Mouse (Mus musculus) ES-Bruce4 (cell line): ENCODE measurements around the gene Slc37a3. TPM values are rescaled to one million over a fixed set of nuclear protein-coding genes. Genes with fewer than 3 reads are reported as not detected.
"Not testable (repeated sequence)": the region's sequence is repeated elsewhere in the genome, so short reads cannot be mapped to it uniquely, and the experiment has no call there.

Experiments used
- H3K27ac ChIP-seq: 2 replicates; pipeline ENCODE4 v1.5.1; 2012; ENCODE audit warnings: low read length, inconsistent platforms; ENCODE audit not compliant: insufficient read depth
- H3K27me3 ChIP-seq: 2 replicates; pipeline ENCODE4 v1.6.1; 2012; ENCODE audit warnings: mild to moderate bottlenecking, low read length, inconsistent platforms; ENCODE audit not compliant: control insufficient read depth, poor library complexity, insufficient read depth, severe bottlenecking
- H3K36me3 ChIP-seq: 2 replicates; pipeline ENCODE4 v1.6.1; 2012; ENCODE audit warnings: inconsistent platforms, mild to moderate bottlenecking, low read length, moderate library complexity; ENCODE audit not compliant: control insufficient read depth, poor library complexity, insufficient read depth, severe bottlenecking
- H3K4me1 ChIP-seq: one replicate; pipeline ENCODE4 v1.8.1; 2011; ENCODE audit warnings: low read length; ENCODE audit not compliant: control insufficient read depth, insufficient read depth
- H3K4me3 ChIP-seq: 2 replicates; pipeline ENCODE4 v1.5.1; 2011; ENCODE audit warnings: low read depth, mild to moderate bottlenecking, low read length
- H3K9ac ChIP-seq: 2 replicates; pipeline ENCODE4 v1.6.1; 2012; ENCODE audit warnings: low read depth, mild to moderate bottlenecking, inconsistent platforms; ENCODE audit not compliant: poor library complexity, severe bottlenecking
- H3K9me3 ChIP-seq: replicated peaks from 2 replicates; pipeline ENCODE4 v1.6.1; 2012; ENCODE audit warnings: mild to moderate bottlenecking, low read length, inconsistent platforms; ENCODE audit not compliant: control insufficient read depth, poor library complexity, insufficient read depth, severe bottlenecking
- CTCF ChIP-seq: IDR thresholded peaks from one replicate; pipeline ENCODE4 v1.8.1; 2011; ENCODE audit warnings: low read depth, low read length
- EP300 ChIP-seq: IDR thresholded peaks from 2 replicates; pipeline ENCODE4 v1.6.1; 2011; ENCODE audit warnings: low read depth, low read length; ENCODE audit not compliant: insufficient read depth
- POLR2A ChIP-seq: IDR thresholded peaks from one replicate; pipeline ENCODE4 v1.8.1; 2011; ENCODE audit warnings: low read length; ENCODE audit not compliant: insufficient read depth
- polyA plus RNA-seq: library from polyadenylated mRNA; stranded (reverse); fragments of >200 nt; gene quantifications from 2 replicates; pipeline ENCODE4 v1.2.4, GENCODE M21; 2011; ENCODE audit warnings: low read depth; ENCODE audit not compliant: missing spikeins, insufficient read depth, insufficient read length

Gene Slc37a3
- polyA plus RNA-seq, 1 experiment, result 49.6 TPM

DNA sequence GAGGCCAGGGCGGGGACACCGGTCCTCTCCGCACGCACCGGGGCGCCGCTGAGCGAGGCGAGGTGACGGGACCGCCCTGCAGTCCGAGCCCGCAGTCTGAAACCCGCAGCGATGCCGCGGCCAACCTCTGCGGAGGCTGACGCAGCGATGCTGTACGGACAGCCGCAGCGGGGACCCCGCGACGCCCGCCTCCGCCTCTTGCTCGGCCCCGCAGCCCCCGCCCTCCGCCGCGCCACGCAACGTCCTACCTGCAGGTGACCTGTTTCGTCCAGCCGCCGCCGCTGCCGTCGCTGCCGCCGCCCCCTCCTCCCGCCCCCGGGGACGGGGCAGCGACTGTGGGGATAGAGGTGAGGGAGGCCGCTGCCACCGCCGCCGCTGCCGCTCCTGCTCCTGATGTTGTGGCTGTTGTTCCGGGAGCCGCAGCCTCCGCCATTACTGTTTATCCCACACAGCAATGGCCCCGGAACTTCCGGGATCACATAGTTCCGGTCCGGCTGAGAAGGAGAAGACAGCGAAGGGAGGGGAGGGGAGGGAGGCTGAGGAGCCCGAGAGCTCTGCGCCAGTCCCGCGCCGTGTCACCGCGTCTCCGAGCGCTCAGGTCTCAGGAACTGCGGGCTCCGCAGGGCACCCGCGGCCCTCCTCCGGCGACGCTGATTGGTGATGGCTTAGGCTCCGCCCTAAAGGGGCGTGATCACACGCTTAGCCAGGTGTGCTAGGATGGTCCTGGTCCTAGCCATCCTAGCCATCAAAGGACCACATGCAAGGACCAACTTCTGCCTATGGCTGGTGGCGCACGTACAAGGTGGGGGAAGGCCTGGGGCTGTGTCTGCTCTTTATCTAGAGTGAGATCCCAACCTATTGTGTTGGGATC is 42.6 kb upstream of the Slc37a3 start, which contains the start of gene Mkrn1:
Gene Mkrn1 (minus strand): TSS at position 612 of the 871 bp plus-strand sequence.
- H3K9ac ChIP-seq, result peak within 1 kb of the TSS; percentile 96
- no peaks in the 10 kb centered on the region for H3K27me3 ChIP-seq
- peaks cover 16% of the 10 kb centered on the region for H3K36me3 ChIP-seq
- peak within 1 kb of the TSS; percentile 85 for H3K4me3 ChIP-seq
- H3K27ac ChIP-seq, result peak within 1 kb of the TSS; percentile 99
- H3K9me3 ChIP-seq, result no peaks in the 10 kb centered on the region
- TF ChIP-seq CTCF (no peak), POLR2A (peak; percentile 87), EP300 (peak; percentile 99)
- peaks cover 7% of the 10 kb centered on the region for H3K4me1 ChIP-seq

DNA sequence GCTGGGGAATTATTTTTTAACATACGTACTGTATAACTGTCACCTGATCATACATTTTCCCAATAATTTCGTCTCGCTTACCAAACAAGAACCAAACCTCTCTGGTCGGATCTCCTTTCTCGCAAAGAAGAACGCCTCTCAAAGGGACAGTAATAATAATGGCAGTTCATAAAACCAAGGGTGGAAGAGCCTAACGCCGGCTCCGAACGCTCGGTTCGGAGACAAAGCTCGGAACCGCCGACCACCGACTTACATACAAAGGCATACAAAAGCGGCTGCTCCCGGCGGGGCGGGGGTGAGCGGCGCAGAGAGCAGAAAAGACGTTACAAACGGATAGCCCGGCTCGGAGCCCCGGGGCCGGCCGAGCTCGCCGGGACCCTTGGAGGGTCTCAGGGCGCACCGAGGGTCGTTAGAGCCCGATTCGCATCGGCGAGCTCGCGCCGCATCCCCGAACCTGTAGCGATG is 41.9 kb upstream of the Slc37a3 start:
- peaks cover 7% of the 10 kb centered on the region for H3K4me1 ChIP-seq
- H3K4me3 ChIP-seq, result peak overlapping the region; percentile 85
- no peak for TF ChIP-seq CTCF
- no peaks in the 10 kb centered on the region for H3K9me3 ChIP-seq
- peak overlapping the region; percentile 92 for H3K27ac ChIP-seq
- H3K36me3 ChIP-seq, result peaks cover 20% of the 10 kb centered on the region
- H3K9ac ChIP-seq, result peak overlapping the region; percentile 96
- H3K27me3 ChIP-seq, result no peaks in the 10 kb centered on the region

GRCm38 (mm10) chr6:39416654-39417053 is 39.2 kb upstream of the Slc37a3 start:
- H3K9me3 ChIP-seq, H3K27me3 ChIP-seq, H3K4me1 ChIP-seq: not testable (repeated sequence)
- Histone ChIP-seq H3K36me3 (peaks cover 31% of the 10 kb centered on the region), H3K4me3 (peak overlapping the region; percentile 83), H3K9ac (peak overlapping the region; percentile 96), H3K27ac (peak overlapping the region; percentile 99)
- 0 out of 2 replicates have a peak, but pooled peaks have one; percentile 63 for TF ChIP-seq EP300

- H3K27ac ChIP-seq, result peak overlapping the region; percentile 99
- H3K4me1 ChIP-seq, result no peaks in the 10 kb centered on the region
- H3K9me3 ChIP-seq, result no peaks in the 10 kb centered on the region
- peaks cover 36% of the 10 kb centered on the region for H3K36me3 ChIP-seq
- H3K9ac ChIP-seq, result peak overlapping the region; percentile 96
- TF ChIP-seq EP300 (no peak), CTCF (peak; percentile 75), POLR2A (no peak)
- H3K4me3 ChIP-seq, result peak overlapping the region; percentile 58
- no peaks in the 10 kb centered on the region for H3K27me3 ChIP-seq
Measured at GRCm38 (mm10) chr6:39415762-39416161, 38.3 kb upstream of the Slc37a3 start.

DNA sequence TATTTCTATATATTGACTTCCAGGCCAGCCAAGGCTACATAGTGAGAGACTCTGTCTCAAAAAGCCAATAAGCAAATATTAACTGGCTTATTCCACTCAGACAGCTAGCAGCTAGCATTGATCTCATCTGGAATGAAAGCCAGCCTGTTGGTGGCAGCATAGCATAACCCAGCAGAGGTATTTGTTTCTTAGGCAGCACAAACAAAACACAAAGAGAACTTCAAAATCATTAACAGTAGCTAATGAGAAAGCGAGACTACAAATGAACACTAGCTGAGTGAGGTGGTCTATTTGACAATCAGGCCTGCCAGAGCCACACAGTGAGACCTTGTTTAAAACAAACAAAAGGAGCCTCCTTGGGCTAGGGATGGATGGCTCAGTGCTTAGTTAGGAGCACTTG is 36.6 kb upstream of the Slc37a3 start:
- Histone ChIP-seq H3K36me3 (peaks cover 50% of the 10 kb centered on the region), H3K4me1 (no peaks in the 10 kb centered on the region), H3K9me3 (no peaks in the 10 kb centered on the region), H3K9ac (peak overlapping the region; percentile 77), H3K27me3 (no peaks in the 10 kb centered on the region), H3K4me3 (peak overlapping the region; percentile 24), H3K27ac (peak overlapping the region; percentile 49)
- no peak for TF ChIP-seq EP300
- no peak for TF ChIP-seq CTCF
- TF ChIP-seq POLR2A, result no peak

DNA sequence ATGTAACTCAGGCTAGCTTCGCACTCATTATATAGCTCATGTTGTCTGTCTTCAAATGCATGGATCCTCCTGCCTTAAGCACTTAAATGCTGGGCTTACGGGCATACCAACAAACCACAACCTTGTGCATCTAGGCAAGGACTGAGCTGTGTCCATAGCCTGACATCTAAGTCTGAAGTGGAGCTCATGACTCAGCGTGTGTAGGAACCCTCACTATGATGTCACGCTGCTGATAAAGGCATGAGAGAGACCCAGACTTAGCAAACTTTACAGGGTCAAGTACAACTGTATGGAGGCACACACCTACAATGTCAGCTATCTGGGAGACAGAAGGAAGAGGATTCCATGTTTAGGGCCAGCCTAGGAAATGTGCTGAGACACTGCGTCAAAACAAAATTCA is 29.0 kb upstream of the Slc37a3 start:
- TF ChIP-seq EP300, result no peak
- TF ChIP-seq CTCF, result no peak
- TF ChIP-seq POLR2A, result no peak

More for the DNA sequence above, 29.0 kb upstream of the Slc37a3 start:
- H3K4me1 ChIP-seq, result no peaks in the 10 kb centered on the region
- no peaks in the 10 kb centered on the region for H3K27me3 ChIP-seq
- no peak overlapping the region for H3K4me3 ChIP-seq
- peaks cover 82% of the 10 kb centered on the region for H3K36me3 ChIP-seq
- H3K9me3 ChIP-seq, result no peaks in the 10 kb centered on the region
- H3K27ac ChIP-seq, result peak overlapping the region; percentile 75
- no peak overlapping the region for H3K9ac ChIP-seq
